Mouse (Mus musculus) right cerebral cortex, adult 18-20 months (tissue): ENCODE measurements at regions not wholly inside any gene's neighbourhood (a gene's known extent, or its start where the extent isn't known, plus 50 kb on each side); places are given as distances from the start of the nearest gene placed in this dataset.

ENCODE experiments used
- DNase-seq: peaks from one replicate; pipeline ENCODE4 v3.0.0; 2022; ENCODE audit warnings: mixed read lengths

GRCm38 (mm10) chr2:129952486-129952885, 59.7 kb upstream of the Tgm3 start:
- DNase-seq = no peak

- DNase-seq = no peak
Observed at GRCm38 (mm10) chr2:129955260-129955691, 56.9 kb upstream of the Tgm3 start.

GRCm38 (mm10) chr2:129958120-129958519, 54.0 kb upstream of the Tgm3 start:
- DNase-seq = no peak

GRCm38 (mm10) chr2:129960364-129960763, 51.8 kb upstream of the Tgm3 start:
- DNase-seq = no peak

GRCm38 (mm10) chr2:129961522-129961921, 50.6 kb upstream of the Tgm3 start:
- DNase-seq = no peak
